ENCODE assay signal across 33 mouse cellular contexts in genomic region chr6:93265164-93265563, GRCm38 (mm10).
"Had no signal": no experiment of that assay in that cellular context is flagged by ENCODE, and none has a peak within 500 bp of the region (broad histone marks: within the 10 kb centered on the region; RNA-seq: fewer than 3 reads in every experiment).

No protein-coding gene starts in this region.

- H3K4me3 ChIP-seq: heart, embryonic 10.5 days; heart, embryonic 12.5 days; heart, embryonic 13.5 days; heart, embryonic 15.5 days; hindbrain, embryonic 10.5 days; hindbrain, embryonic 12.5 days; hindbrain, embryonic 13.5 days; hindbrain, embryonic 15.5 days; intestine, embryonic 15.5 days; layer of hippocampus, adult 2 months had no signal

- H3K4me2 ChIP-seq: heart, embryonic 11.5 days; heart, embryonic 12.5 days; heart, embryonic 13.5 days; heart, embryonic 15.5 days; hindbrain, embryonic 12.5 days; hindbrain, embryonic 13.5 days; hindbrain, embryonic 14.5 days; hindbrain, embryonic 15.5 days; intestine, embryonic 15.5 days had no signal

- H3K27ac ChIP-seq: heart, embryonic 10.5 days; heart, embryonic 13.5 days; heart, embryonic 15.5 days; hindbrain, embryonic 10.5 days; hindbrain, embryonic 12.5 days; hindbrain, embryonic 13.5 days; hindbrain, embryonic 14.5 days; hindbrain, embryonic 15.5 days; hindbrain, postnatal 0 days; intestine, embryonic 15.5 days; kidney, postnatal 0 days; layer of hippocampus, adult 2 months had no signal

- H3K4me1 ChIP-seq: heart, embryonic 10.5 days; heart, embryonic 12.5 days; heart, embryonic 13.5 days; heart, embryonic 15.5 days; hindbrain, embryonic 10.5 days; hindbrain, embryonic 12.5 days; hindbrain, embryonic 13.5 days; hindbrain, embryonic 15.5 days; intestine, embryonic 15.5 days had no signal

- ATAC-seq: hindbrain, embryonic 16.5 days; hindbrain, postnatal 0 days; inflammation-experienced regulatory T-cells, adult 6 months; intestine, embryonic 15.5 days; intestine, embryonic 16.5 days; intestine, postnatal 0 days had no signal

- H3K36me3 ChIP-seq: heart, embryonic 10.5 days; heart, embryonic 12.5 days; heart, embryonic 13.5 days; heart, embryonic 15.5 days; hindbrain, embryonic 10.5 days; hindbrain, embryonic 12.5 days; hindbrain, embryonic 13.5 days; hindbrain, embryonic 15.5 days; intestine, embryonic 15.5 days had no signal

- H3K9ac ChIP-seq: heart, embryonic 12.5 days; heart, embryonic 13.5 days; heart, embryonic 15.5 days; hindbrain, embryonic 12.5 days; hindbrain, embryonic 13.5 days; hindbrain, embryonic 14.5 days; hindbrain, embryonic 15.5 days; intestine, embryonic 15.5 days had no signal

- H3K27me3 ChIP-seq: heart, embryonic 12.5 days; heart, embryonic 13.5 days; heart, embryonic 15.5 days; hindbrain, embryonic 12.5 days; hindbrain, embryonic 13.5 days; hindbrain, embryonic 15.5 days; intestine, embryonic 15.5 days had no signal

- H3K9me3 ChIP-seq: heart, embryonic 10.5 days; heart, embryonic 13.5 days; heart, embryonic 15.5 days; hindbrain, embryonic 10.5 days; hindbrain, embryonic 12.5 days; hindbrain, embryonic 13.5 days; hindbrain, embryonic 15.5 days; intestine, embryonic 15.5 days had no signal

- DNase-seq: heart, postnatal 10 days; heart, postnatal 14 days; heart, postnatal 36 days; kidney, adult 11 months; kidney, adult 18-20 months; kidney, adult 2 months; kidney, adult 8-10 months; kidney, adult 9 months; kidney, postnatal 10 days; kidney, postnatal 14 days; kidney, postnatal 25 days; kidney, postnatal 36 days; kidney, postnatal 4 days; layer of hippocampus, adult 9-11 months; layer of hippocampus, postnatal 36 days had no signal
